Mouse (Mus musculus): ENCODE measurements around the gene 2610528J11Rik. TPM values are rescaled to one million over a fixed set of nuclear protein-coding genes. Genes with fewer than 3 reads are reported as not detected.
"Not testable (repeated sequence)": the region's sequence is repeated elsewhere in the genome, so short reads cannot be mapped to it uniquely, and the experiment has no call there.

The 2610528J11Rik gene
- 0.50 and 1.2 TPM in 2 replicates for polyA plus RNA-seq (2016; fragmentation: Nextera tagmentation; extraction: Ambion mirVana)

- no peak for ATAC-seq (ENCODE audit: low FRiP score)
- H3K27me3 ChIP-seq: peaks cover 8% of the 10 kb centered on the region; the same call in 1 of the 2 replicates
- whole genome bisulfite sequencing: 43% methylated on average over 17 of the region's 17 CpGs
Observed at GRCm38 (mm10) chr4:118526408-118527334, at the start of gene 2610528J11Rik. TSS of gene 2610528J11Rik (plus strand) at chr4:118526999.

GRCm38 (mm10) chr4:118489717-118490132 is 37.1 kb upstream of the 2610528J11Rik start, which contains the start of gene Tie1:
TSS of gene Tie1 (minus strand) at chr4:118490061.
- Histone ChIP-seq H3K9ac (no peak within 1 kb of the TSS), H3K9me3 (replicated peaks) (no peaks in the 10 kb centered on the region), H3K4me1 (no peaks in the 10 kb centered on the region), H3K4me2 (replicated peaks) (no peak within 1 kb of the TSS), H3K36me3 (no peaks in the 10 kb centered on the region), H3K27me3 (no peaks in the 10 kb centered on the region), H3K4me3 (no peak within 1 kb of the TSS), H3K27ac (no peak within 1 kb of the TSS)
- no peak for ATAC-seq (ENCODE audit: low FRiP score)
- WGBS: 76% methylated on average over 8 of the region's 8 CpGs

More at GRCm38 (mm10) chr4:118526408-118527334, at the start of gene 2610528J11Rik:
- Histone ChIP-seq H3K9ac (no peak within 1 kb of the TSS), H3K4me2 (replicated peaks) (no peak within 1 kb of the TSS), H3K9me3 (replicated peaks) (no peaks in the 10 kb centered on the region), H3K27ac (no peak within 1 kb of the TSS), H3K36me3 (no peaks in the 10 kb centered on the region), H3K4me3 (no peak within 1 kb of the TSS), H3K4me1 (no peaks in the 10 kb centered on the region)

- ATAC-seq (ENCODE audit: low FRiP score): no peak
Observed at GRCm38 (mm10) chr4:118490461-118490860, 36.3 kb upstream of the 2610528J11Rik start.

GRCm38 (mm10) chr4:118500171-118500724 is 26.6 kb upstream of the 2610528J11Rik start:
- 47% methylated on average over 6 of the region's 6 CpGs for WGBS
- no peak overlapping the region for H3K9ac ChIP-seq
- no peaks in the 10 kb centered on the region for H3K36me3 ChIP-seq

More at GRCm38 (mm10) chr4:118490461-118490860, 36.3 kb upstream of the 2610528J11Rik start:
- H3K4me1 ChIP-seq: no peaks in the 10 kb centered on the region
- WGBS: 90% methylated on average over 10 of the region's 10 CpGs
- no peak overlapping the region for H3K9ac ChIP-seq
- no peak overlapping the region for H3K4me2 ChIP-seq (replicated peaks)
- H3K9me3 ChIP-seq (replicated peaks): no peaks in the 10 kb centered on the region
- H3K27ac ChIP-seq: no peak overlapping the region
- H3K36me3 ChIP-seq: no peaks in the 10 kb centered on the region
- H3K4me3 ChIP-seq: no peak overlapping the region
- H3K27me3 ChIP-seq: no peaks in the 10 kb centered on the region

GRCm38 (mm10) chr4:118500792-118501191 is 26.0 kb upstream of the 2610528J11Rik start:
- no peaks in the 10 kb centered on the region for H3K9me3 ChIP-seq (replicated peaks)
- no peak for ATAC-seq (ENCODE audit: low FRiP score)
- H3K4me1 ChIP-seq: no peaks in the 10 kb centered on the region
- no peaks in the 10 kb centered on the region for H3K27me3 ChIP-seq
- no peak overlapping the region for H3K4me3 ChIP-seq
- no peak overlapping the region for H3K4me2 ChIP-seq (replicated peaks)
- no peak overlapping the region for H3K9ac ChIP-seq
- no peak overlapping the region for H3K27ac ChIP-seq
- 76% methylated on average over 9 of the region's 9 CpGs for WGBS
- H3K36me3 ChIP-seq: no peaks in the 10 kb centered on the region

More at GRCm38 (mm10) chr4:118500171-118500724, 26.6 kb upstream of the 2610528J11Rik start:
- H3K4me2 ChIP-seq (replicated peaks): no peak overlapping the region
- ATAC-seq (ENCODE audit: low FRiP score): no peak
- no peak overlapping the region for H3K27ac ChIP-seq
- no peaks in the 10 kb centered on the region for H3K27me3 ChIP-seq
- no peaks in the 10 kb centered on the region for H3K9me3 ChIP-seq (replicated peaks)
- no peak overlapping the region for H3K4me3 ChIP-seq
- H3K4me1 ChIP-seq: no peaks in the 10 kb centered on the region

- no peak overlapping the region for H3K4me2 ChIP-seq (replicated peaks)
- ATAC-seq (ENCODE audit: low FRiP score): no peak
- no peaks in the 10 kb centered on the region for H3K36me3 ChIP-seq
- H3K9ac ChIP-seq: no peak overlapping the region
- no peaks in the 10 kb centered on the region for H3K9me3 ChIP-seq (replicated peaks)
- no peak overlapping the region for H3K4me3 ChIP-seq
- no peak overlapping the region for H3K27ac ChIP-seq
- H3K27me3 ChIP-seq: no peaks in the 10 kb centered on the region
- 0 out of 2 replicates have a peak, but pooled peaks cover 3% of the 10 kb centered on the region for H3K4me1 ChIP-seq
- WGBS: 67% methylated on average over 3 of the region's 3 CpGs
Observed at GRCm38 (mm10) chr4:118505551-118505950, 21.2 kb upstream of the 2610528J11Rik start.

- not testable (repeated sequence) for H3K9ac ChIP-seq; H3K4me1 ChIP-seq; H3K9me3 ChIP-seq (replicated peaks); H3K4me2 ChIP-seq (replicated peaks); H3K4me3 ChIP-seq; ATAC-seq (ENCODE audit: low FRiP score); H3K27me3 ChIP-seq; H3K36me3 ChIP-seq; H3K27ac ChIP-seq
- 87% methylated on average over 1 of the region's 1 CpGs for WGBS
Observed at GRCm38 (mm10) chr4:118507171-118507570, 19.6 kb upstream of the 2610528J11Rik start.

GRCm38 (mm10) chr4:118509050-118509449 is 17.7 kb upstream of the 2610528J11Rik start:
- Histone ChIP-seq H3K27ac (no peak overlapping the region), H3K27me3 (no peaks in the 10 kb centered on the region), H3K4me3 (no peak overlapping the region), H3K4me1 (peaks cover 9% of the 10 kb centered on the region; the same call in 1 of the 2 replicates), H3K36me3 (no peaks in the 10 kb centered on the region), H3K9me3 (replicated peaks) (no peaks in the 10 kb centered on the region), H3K9ac (no peak overlapping the region), H3K4me2 (replicated peaks) (no peak overlapping the region)
- WGBS: 20% methylated on average over 6 of the region's 6 CpGs
- no peak for ATAC-seq (ENCODE audit: low FRiP score)

- peak overlapping the region; percentile 13 for H3K4me2 ChIP-seq (replicated peaks)
- no peak overlapping the region for H3K4me3 ChIP-seq
- no peak overlapping the region for H3K9ac ChIP-seq
- 28% methylated on average over 20 of the region's 20 CpGs for WGBS
- H3K27ac ChIP-seq: no peak overlapping the region
- no peaks in the 10 kb centered on the region for H3K9me3 ChIP-seq (replicated peaks)
- ATAC-seq (ENCODE audit: low FRiP score): peak; percentile 46; the same call in 1 of the 2 replicates
- no peaks in the 10 kb centered on the region for H3K36me3 ChIP-seq
- H3K27me3 ChIP-seq: no peaks in the 10 kb centered on the region
- H3K4me1 ChIP-seq: peaks cover 12% of the 10 kb centered on the region; the same call in 1 of the 2 replicates
Observed at GRCm38 (mm10) chr4:118516699-118517496, 9.9 kb upstream of the 2610528J11Rik start.

- peak overlapping the region; percentile 13 for H3K4me2 ChIP-seq (replicated peaks)
- ATAC-seq (ENCODE audit: low FRiP score): peak; percentile 8; the same call in 1 of the 2 replicates
Observed at GRCm38 (mm10) chr4:118517497-118518146, 9.2 kb upstream of the 2610528J11Rik start.

GRCm38 (mm10) chr4:118518208-118518607 is 8.6 kb upstream of the 2610528J11Rik start:
- Histone ChIP-seq H3K9ac (no peak overlapping the region), H3K27ac (no peak overlapping the region), H3K9me3 (replicated peaks) (no peaks in the 10 kb centered on the region), H3K4me1 (peaks cover 12% of the 10 kb centered on the region; the same call in 1 of the 2 replicates), H3K4me3 (no peak overlapping the region), H3K36me3 (no peaks in the 10 kb centered on the region), H3K4me2 (replicated peaks) (no peak overlapping the region), H3K27me3 (no peaks in the 10 kb centered on the region)
- WGBS: 70% methylated on average over 5 of the region's 5 CpGs
- ATAC-seq (ENCODE audit: low FRiP score): no peak

More at GRCm38 (mm10) chr4:118517497-118518146, 9.2 kb upstream of the 2610528J11Rik start:
- Histone ChIP-seq H3K9ac (no peak overlapping the region), H3K36me3 (no peaks in the 10 kb centered on the region), H3K9me3 (replicated peaks) (no peaks in the 10 kb centered on the region), H3K27ac (no peak overlapping the region), H3K4me1 (peaks cover 12% of the 10 kb centered on the region; the same call in 1 of the 2 replicates), H3K4me3 (no peak overlapping the region), H3K27me3 (no peaks in the 10 kb centered on the region)
- WGBS: 31% methylated on average over 16 of the region's 16 CpGs

Data from hindbrain, embryonic 12.5 days (tissue).